Mouse (Mus musculus) spleen, adult 12 weeks (tissue): ENCODE results near the gene Mrgpra2b.
"Not testable (repeated sequence)": the region's sequence is repeated elsewhere in the genome, so short reads cannot be mapped to it uniquely, and the experiment has no call there.

Source experiments
- DNase-seq: peaks from one replicate; pipeline ENCODE4 v3.0.0; 2022; ENCODE audit warnings: low spot score

Mrgpra2b gene

GRCm38 (mm10) chr7:47528762-47529161, at the start of gene Mrgpra2b:
Gene Mrgpra2b, minus strand, starts transcription at chr7:47528862.
- DNase-seq, result no peak

DNA sequence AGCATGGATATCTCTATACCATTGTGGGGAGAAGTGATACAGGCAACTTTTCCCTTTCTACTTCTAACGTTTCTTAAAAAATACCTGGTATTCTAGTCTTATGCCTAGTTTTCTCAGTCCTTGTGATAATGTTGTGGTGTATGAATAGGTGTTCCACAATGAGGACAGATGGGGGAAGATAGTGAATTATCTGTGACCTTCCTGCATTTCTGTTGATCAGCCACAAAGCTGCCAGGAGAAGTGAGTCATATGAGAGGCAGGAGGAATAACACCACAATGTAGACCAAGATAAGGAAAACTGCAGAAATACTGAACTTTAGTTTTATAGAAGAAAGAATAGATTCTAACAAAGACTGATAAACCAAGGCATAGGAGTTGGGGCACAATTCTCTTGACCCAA, 12.3 kb downstream of the Mrgpra2b start:
- no peak for DNase-seq

- no peak for DNase-seq
Measured at GRCm38 (mm10) chr7:47515050-47515449, 13.6 kb downstream of the Mrgpra2b start.

GRCm38 (mm10) chr7:47502953-47503352, 25.7 kb downstream of the Mrgpra2b start:
- DNase-seq, result no peak

GRCm38 (mm10) chr7:47491266-47491665, 37.4 kb downstream of the Mrgpra2b start:
- not testable (repeated sequence) for DNase-seq

GRCm38 (mm10) chr7:47489438-47489837, 39.2 kb downstream of the Mrgpra2b start:
- not testable (repeated sequence) for DNase-seq

DNA sequence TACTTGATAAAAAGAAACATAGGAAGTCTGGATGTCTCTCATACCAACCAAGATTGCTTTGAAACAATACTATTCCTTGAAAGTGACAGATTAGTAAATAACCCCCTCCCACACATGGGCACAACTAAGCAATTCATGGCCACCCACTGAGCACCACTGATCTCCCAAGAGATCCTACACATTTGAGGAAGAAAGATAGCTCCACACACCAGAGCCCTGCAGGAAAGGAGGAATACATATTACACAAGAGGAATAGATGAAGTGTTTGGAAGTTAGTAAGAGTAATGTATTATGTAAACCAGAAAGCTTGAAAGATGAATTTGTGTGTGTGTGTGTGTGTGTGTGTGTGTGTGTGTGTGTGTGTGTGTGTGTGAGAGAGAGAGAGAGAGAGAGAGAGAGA, 45.5 kb downstream of the Mrgpra2b start:
- not testable (repeated sequence) for DNase-seq

DNA sequence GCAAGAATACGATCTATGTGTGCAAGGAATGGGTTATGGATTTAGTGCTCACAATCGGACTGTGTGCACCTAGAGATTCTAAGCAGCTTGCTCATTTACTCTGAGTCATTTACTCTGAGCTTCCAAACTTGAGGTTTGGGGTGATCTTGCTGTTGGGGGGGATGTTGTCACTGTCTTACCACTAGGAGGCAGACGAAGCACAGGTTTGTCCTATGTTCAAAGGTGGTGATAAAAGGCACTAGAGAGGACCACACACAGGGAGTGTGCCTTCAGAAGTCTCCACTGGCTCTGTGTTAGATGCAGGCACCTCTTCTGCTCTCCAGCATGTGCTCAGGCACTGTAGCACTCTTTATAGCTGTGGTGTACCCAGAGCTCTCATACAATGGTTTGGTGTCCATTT, 54.8 kb downstream of the Mrgpra2b start:
- not testable (repeated sequence) for DNase-seq

DNA sequence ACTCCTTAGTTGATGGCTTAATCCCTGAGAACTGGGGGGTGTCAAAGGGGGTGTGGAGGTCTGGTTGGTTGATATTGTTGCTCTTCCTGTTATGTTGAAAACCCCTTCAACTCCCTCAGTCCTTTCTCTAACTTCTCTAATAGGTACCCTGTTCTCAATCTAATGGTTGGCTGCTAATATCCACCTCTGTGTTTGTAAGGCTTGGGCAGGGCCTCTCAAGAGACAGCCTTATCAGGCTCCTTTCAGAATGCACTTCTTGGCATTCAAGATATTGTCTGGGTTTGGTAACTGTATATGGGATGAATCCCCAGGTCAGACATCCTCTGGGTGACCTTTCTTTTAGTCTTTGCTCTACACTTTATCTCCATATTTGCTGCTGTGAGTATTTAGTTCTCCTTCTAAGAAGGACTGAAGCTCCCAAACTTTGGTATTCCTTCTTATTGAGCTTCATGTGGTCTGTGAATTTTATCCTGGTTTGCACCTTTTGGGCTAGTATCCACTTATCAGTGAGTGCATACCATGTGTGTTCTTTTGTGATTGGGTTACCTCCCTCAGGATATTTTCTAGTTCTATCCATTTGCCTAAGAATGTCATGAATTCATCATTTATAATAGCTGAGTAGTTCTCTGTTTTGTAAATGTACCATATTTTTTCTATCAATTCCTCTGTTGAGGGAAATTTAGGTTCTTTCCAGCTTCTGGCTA, 63.2 kb downstream of the Mrgpra2b start:
- DNase-seq, result not testable (repeated sequence)

- not testable (repeated sequence) for DNase-seq
Measured at GRCm38 (mm10) chr7:47452015-47452414, 76.6 kb downstream of the Mrgpra2b start, which contains the start of gene Mrgpra2a. Gene Mrgpra2a, minus strand, starts transcription at chr7:47452139.

- not testable (repeated sequence) for DNase-seq
Measured at GRCm38 (mm10) chr7:47445729-47446128, 82.9 kb downstream of the Mrgpra2b start.

DNA sequence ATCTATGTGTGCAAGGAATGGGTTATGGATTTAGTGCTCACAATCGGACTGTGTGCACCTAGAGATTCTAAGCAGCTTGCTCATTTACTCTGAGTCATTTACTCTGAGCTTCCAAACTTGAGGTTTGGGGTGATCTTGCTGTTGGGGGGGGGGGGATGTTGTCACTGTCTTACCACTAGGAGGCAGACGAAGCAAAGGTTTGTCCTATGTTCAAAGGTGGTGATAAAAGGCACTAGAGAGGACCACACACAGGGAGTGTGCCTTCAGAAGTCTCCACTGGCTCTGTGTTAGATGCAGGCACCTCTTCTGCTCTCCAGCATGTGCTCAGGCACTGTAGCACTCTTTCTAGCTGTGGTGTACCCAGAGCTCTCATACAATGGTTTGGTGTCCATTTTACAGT, 92.2 kb downstream of the Mrgpra2b start:
- DNase-seq, result not testable (repeated sequence)

DNA sequence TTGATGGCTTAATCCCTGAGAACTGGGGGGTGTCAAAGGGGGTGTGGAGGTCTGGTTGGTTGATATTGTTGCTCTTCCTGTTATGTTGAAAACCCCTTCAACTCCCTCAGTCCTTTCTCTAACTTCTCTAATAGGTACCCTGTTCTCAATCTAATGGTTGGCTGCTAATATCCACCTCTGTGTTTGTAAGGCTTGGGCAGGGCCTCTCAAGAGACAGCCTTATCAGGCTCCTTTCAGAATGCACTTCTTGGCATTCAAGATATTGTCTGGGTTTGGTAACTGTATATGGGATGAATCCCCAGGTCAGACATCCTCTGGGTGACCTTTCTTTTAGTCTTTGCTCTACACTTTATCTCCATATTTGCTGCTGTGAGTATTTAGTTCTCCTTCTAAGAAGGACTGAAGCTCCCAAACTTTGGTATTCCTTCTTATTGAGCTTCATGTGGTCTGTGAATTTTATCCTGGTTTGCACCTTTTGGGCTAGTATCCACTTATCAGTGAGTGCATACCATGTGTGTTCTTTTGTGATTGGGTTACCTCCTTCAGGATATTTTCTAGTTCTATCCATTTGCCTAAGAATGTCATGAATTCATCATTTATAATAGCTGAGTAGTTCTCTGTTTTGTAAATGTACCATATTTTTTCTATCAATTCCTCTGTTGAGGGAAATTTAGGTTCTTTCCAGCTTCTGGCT, 100.7 kb downstream of the Mrgpra2b start:
- not testable (repeated sequence) for DNase-seq
